Mouse (Mus musculus) heart, postnatal 0 days (tissue): ENCODE results near the gene Olfr655.

ENCODE experiments used
- CTCF ChIP-seq: IDR thresholded peaks from 2 replicates; pipeline ENCODE4 v1.5.1; 2016; ENCODE audit warnings: antibody characterized with exemption, control low read depth, low read depth
- EP300 ChIP-seq: IDR thresholded peaks from 2 replicates; pipeline ENCODE4 v1.6.1; 2016; ENCODE audit warnings: antibody characterized with exemption, low read depth

DNA sequence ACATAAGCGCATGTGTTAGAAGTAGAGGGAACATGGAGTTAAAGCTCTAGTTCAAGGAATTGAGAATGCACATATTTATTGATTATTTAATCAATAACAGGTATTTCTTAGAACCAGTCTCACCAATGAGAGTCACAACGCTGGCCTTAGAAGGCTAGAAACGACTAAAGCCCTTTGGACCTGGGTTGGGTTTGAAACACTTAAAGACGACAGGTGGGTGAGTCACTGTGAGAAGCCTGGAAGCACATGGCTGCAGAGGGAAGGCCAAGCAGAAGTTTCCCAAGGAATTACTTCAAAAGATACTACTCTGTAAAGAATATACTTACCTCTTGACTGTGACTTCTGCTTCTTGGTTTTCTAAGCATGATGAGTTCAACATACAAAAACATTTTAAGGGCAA, 20.7 kb downstream of the Olfr655 start:
- no peak for TF ChIP-seq CTCF
- TF ChIP-seq EP300 = no peak
